Mouse (Mus musculus): ENCODE measurements around the gene Atp1a4. TPM values are rescaled to one million over a fixed set of nuclear protein-coding genes. Genes with fewer than 3 reads are reported as not detected.

Gene Atp1a4
- polyA plus RNA-seq, 1 experiment from 2014 or later, result not detected

DNA sequence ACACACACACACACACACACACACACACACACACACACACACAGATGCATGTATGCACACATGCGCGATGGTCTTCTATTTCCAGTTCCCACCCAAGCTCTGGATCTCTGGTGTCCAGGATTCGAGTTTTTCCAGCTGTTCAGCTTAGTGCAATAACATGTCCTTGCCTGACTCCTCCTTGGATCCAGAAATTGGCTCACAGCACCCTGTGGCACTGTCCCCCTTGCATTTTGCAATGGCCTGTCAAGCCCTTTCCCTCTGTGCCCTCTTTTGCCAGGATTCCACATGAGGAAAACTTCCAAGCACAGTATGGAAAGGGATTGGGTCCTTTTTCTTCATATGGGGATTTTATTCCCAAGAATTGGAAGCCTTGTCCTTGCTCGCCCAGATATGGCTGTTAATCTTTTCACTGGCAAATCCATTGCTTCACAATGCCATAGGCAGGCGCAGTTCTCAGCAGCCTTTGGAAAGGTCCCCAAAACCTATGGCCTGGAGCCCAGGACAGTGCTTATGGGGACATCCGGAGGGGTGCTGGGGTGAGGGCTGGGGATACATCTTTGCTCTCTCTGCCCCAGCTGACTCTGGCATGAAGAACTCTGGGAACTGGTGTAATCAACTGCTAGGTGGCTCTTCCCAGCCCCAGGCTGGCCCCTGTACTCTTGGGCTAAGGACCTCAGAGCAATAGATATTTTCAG, 38.7 kb upstream of the Atp1a4 start:
- Histone ChIP-seq H3K27ac (peak overlapping the region; percentile 72), H3K4me3 (peak overlapping the region; percentile 31; the same call in 1 of the 2 replicates), H3K36me3 (replicated peaks) (no peaks in the 10 kb centered on the region), H3K9me3 (no peaks in the 10 kb centered on the region), H3K27me3 (ENCODE audit: poor library complexity, severe bottlenecking) (peaks cover 59% of the 10 kb centered on the region), H3K4me1 (peaks cover 68% of the 10 kb centered on the region)
- 87% methylated on average over 6 of the region's 6 CpGs for WGBS
- no peak for DNase-seq (ENCODE audit: extremely low spot score, low spot score)

DNA sequence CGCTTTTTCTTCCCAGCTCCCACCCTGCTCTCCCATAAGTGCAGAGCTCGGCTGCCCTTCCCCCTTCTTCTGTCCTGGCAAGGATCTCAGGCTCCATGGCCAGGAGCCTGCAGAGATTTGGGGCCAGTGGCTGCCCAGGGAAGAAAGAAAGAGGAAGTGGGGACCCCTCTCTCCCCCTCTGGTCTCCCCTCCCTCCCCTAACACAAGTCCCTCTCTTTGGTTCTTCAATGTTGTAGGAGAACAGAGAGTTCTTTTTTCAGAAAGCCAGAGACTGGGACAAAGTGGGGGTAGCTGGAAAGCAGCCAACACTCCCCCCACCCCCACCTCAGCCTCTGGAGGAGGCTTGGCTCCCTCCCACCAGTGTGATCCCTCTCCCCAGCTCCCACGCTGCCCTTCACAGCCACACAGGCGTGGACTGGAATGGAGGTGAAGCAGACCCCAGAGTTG, 37.6 kb upstream of the Atp1a4 start:
- Histone ChIP-seq H3K9me3 (no peaks in the 10 kb centered on the region), H3K27ac (peak overlapping the region; percentile 56; the same call in 1 of the 2 replicates), H3K27me3 (ENCODE audit: poor library complexity, severe bottlenecking) (peaks cover 52% of the 10 kb centered on the region), H3K36me3 (replicated peaks) (no peaks in the 10 kb centered on the region), H3K4me1 (peaks cover 56% of the 10 kb centered on the region), H3K4me3 (no peak overlapping the region)
- whole genome bisulfite sequencing, result 60% methylated on average over 4 of the region's 4 CpGs
- DNase-seq (ENCODE audit: extremely low spot score, low spot score), result no peak

DNA sequence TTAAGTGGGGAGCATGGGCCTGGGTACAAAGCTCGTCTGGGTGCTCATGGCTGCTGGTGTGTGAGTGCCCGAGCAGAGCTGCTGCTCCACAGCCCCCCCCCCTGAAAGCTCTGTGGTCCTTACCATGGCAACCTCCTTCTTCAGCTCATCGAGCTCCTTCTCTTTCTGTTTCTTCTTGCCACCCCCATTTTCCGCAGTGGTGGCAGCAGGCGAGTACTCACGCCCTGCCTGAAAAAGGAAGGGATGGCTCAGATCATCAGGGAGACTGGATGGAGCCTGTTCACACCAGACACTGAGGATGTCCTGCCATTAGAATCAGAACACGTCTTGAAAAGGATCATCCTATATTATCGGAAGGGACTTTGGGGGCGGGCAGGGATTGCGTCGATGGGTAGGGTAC, 35.2 kb upstream of the Atp1a4 start:
- Histone ChIP-seq H3K27ac (peak overlapping the region; percentile 4; the same call in 1 of the 2 replicates), H3K36me3 (replicated peaks) (no peaks in the 10 kb centered on the region), H3K4me3 (no peak overlapping the region), H3K4me1 (peaks cover 36% of the 10 kb centered on the region), H3K27me3 (ENCODE audit: poor library complexity, severe bottlenecking) (peaks cover 29% of the 10 kb centered on the region), H3K9me3 (no peaks in the 10 kb centered on the region)
- DNase-seq (ENCODE audit: extremely low spot score, low spot score), result no peak
- 91% methylated on average over 11 of the region's 11 CpGs for WGBS

DNA sequence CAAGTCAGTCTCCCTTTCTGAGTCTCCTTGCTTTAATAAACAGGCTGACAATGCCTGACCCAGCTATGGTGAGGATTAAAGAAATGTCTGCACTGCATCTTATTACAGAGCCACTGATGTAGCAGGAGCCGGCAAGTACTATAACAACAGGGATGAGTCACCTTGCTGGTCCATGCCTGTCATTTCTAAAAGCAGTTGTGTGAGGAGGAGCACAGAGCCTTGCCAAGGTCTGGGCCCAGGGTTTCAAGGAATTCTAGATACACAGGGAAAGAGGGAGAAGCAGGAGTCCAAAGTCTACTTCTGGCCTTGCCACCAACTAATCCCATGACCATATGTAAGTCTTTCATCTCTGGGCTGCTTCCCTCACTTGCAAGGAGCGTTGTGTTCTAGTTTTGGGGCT, 34.7 kb upstream of the Atp1a4 start:
- H3K36me3 ChIP-seq (replicated peaks), result no peaks in the 10 kb centered on the region
- peaks cover 24% of the 10 kb centered on the region for H3K27me3 ChIP-seq (ENCODE audit: poor library complexity, severe bottlenecking)
- H3K4me1 ChIP-seq, result peaks cover 30% of the 10 kb centered on the region
- 93% methylated on average over 2 of the region's 2 CpGs for WGBS
- no peaks in the 10 kb centered on the region for H3K9me3 ChIP-seq
- DNase-seq (ENCODE audit: extremely low spot score, low spot score), result no peak
- no peak overlapping the region for H3K4me3 ChIP-seq
- no peak overlapping the region; the same call in 1 of the 2 replicates for H3K27ac ChIP-seq

DNA sequence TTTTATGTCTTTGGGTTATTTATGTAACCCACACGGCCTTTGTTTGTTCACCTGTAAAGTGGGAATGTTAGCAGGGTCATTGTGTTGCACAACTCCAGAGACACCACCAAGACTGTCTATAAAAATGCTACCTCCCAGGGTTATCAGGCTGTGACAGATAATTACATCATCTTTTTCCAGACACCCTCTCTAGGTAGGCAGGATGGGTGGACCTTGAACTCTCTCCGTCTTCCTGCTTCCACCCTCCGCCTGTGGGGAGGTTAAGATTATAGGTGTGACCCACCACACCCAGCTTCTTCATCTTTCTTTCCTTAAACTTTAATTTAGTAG, 31.4 kb upstream of the Atp1a4 start:
- H3K9me3 ChIP-seq, result no peaks in the 10 kb centered on the region
- H3K27me3 ChIP-seq (ENCODE audit: poor library complexity, severe bottlenecking), result no peaks in the 10 kb centered on the region
- H3K36me3 ChIP-seq (replicated peaks), result no peaks in the 10 kb centered on the region
- DNase-seq (ENCODE audit: extremely low spot score, low spot score), result no peak
- H3K4me1 ChIP-seq, result peaks cover 4% of the 10 kb centered on the region; the same call in 1 of the 2 replicates
- no peak overlapping the region for H3K4me3 ChIP-seq
- 92% methylated on average over 3 of the region's 3 CpGs for WGBS
- H3K27ac ChIP-seq, result no peak overlapping the region

DNA sequence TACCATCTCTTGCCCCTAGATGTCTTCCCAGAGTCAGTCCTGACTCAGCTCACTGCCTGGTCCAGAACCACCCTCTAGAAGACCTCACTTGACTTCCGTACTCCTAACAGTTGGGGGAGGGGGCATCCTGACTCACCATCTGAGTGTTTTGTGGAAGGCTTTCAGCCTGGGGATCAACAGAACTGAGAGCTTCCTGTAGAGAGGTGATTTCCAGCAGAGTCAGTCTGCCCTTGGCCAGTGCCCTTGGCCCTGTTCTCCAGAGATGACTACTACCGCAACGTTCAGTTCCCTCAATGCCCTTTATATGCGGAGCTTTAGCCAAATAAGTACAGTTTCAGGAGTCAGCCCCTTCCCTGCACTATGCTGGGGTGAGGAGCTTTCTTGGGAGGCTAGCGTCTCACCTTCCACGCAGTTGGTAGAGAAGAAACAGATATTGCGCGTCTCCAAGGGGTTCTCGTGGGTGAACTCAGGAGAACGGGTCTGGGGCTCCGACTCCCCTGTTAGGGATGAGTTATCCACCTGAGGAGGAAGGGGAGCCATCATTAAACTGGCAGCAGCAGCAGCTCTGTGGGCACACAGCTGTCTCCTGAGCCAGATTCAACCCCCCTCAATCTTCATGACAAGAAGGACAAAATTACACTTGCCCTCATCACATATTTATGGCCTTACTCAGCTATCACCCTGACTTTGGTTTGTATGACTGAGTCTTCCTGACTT, 30.8 kb upstream of the Atp1a4 start:
- H3K4me1 ChIP-seq, result peaks cover 4% of the 10 kb centered on the region; the same call in 1 of the 2 replicates
- no peaks in the 10 kb centered on the region for H3K27me3 ChIP-seq (ENCODE audit: poor library complexity, severe bottlenecking)
- H3K9me3 ChIP-seq, result no peaks in the 10 kb centered on the region
- no peaks in the 10 kb centered on the region for H3K36me3 ChIP-seq (replicated peaks)
- no peak for DNase-seq (ENCODE audit: extremely low spot score, low spot score)
- H3K4me3 ChIP-seq, result no peak overlapping the region
- H3K27ac ChIP-seq, result no peak overlapping the region
- 91% methylated on average over 11 of the region's 11 CpGs for WGBS

DNA sequence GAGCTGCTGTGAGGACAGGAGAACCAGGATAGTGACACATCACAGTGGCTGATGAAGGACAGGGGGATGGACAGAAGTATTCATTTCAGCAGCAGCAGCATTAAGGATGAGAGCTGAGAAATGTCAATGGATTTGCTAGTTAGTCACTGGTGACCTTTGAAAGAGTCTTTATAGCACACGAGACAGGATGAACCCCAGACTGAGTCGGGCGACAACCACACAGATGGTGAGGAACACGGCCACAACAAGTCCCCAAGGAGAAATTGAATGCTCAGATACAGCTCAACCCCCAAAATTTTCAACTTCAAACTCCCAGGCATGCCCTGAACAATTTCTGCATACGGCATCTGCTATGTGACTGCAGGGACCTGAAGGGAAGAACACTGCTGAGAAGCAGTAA, 28.5 kb upstream of the Atp1a4 start:
- 95% methylated on average over 5 of the region's 5 CpGs for WGBS
- no peaks in the 10 kb centered on the region for H3K27me3 ChIP-seq (ENCODE audit: poor library complexity, severe bottlenecking)

DNA sequence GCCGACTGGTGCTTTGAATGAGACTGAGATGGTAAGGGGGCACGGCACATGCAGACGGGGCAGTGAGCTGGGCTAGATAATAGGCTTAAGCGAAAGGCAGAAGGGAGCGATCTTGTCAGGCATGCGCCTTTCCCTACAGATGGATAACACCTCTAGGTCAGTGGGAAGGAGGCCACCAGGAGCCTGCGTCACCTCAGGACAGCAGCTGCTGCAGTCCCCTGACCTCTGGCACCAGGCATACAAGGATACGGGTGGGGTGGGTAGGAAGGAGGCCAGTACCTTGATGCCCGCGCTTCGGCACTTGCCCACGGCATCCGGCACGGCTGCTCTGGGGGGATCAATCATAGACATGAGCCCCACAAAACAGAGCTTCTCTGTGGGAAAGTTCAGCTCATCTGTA, 26.0 kb upstream of the Atp1a4 start:
- H3K36me3 ChIP-seq (replicated peaks), result no peaks in the 10 kb centered on the region
- peaks cover 11% of the 10 kb centered on the region; the same call in 1 of the 2 replicates for H3K4me1 ChIP-seq
- no peak overlapping the region for H3K27ac ChIP-seq
- no peaks in the 10 kb centered on the region for H3K9me3 ChIP-seq
- no peak for DNase-seq (ENCODE audit: extremely low spot score, low spot score)
- H3K4me3 ChIP-seq, result no peak overlapping the region
- 91% methylated on average over 14 of the region's 14 CpGs for WGBS
- no peaks in the 10 kb centered on the region for H3K27me3 ChIP-seq (ENCODE audit: poor library complexity, severe bottlenecking)

More for the DNA sequence above, 28.5 kb upstream of the Atp1a4 start:
- DNase-seq (ENCODE audit: extremely low spot score, low spot score), result no peak
- no peaks in the 10 kb centered on the region for H3K36me3 ChIP-seq (replicated peaks)
- no peak overlapping the region for H3K27ac ChIP-seq
- H3K9me3 ChIP-seq, result no peaks in the 10 kb centered on the region
- no peak overlapping the region for H3K4me3 ChIP-seq
- peaks cover 4% of the 10 kb centered on the region; the same call in 1 of the 2 replicates for H3K4me1 ChIP-seq

DNA sequence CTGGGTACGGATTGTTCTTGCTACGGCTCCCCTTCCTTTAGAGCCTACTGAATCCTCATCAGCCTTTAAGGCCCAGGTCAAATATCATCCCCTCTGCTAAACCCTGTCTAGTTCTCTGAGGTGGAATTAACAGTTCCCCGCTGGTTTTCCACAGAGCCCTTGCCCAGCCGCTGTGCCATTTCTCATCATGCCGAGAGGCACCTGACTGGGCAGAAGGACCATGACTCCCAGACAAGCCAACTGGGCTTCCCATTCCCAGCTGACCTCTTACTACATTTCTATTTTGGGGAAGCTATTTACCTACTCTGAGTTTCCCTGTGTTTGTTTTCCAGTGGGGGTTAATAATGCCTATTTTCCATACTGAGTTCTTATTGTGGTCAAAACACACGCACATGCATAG, 24.9 kb upstream of the Atp1a4 start:
- no peak for DNase-seq (ENCODE audit: extremely low spot score, low spot score)
- Histone ChIP-seq H3K27ac (no peak overlapping the region), H3K36me3 (replicated peaks) (no peaks in the 10 kb centered on the region), H3K9me3 (no peaks in the 10 kb centered on the region), H3K4me1 (peaks cover 11% of the 10 kb centered on the region; the same call in 1 of the 2 replicates), H3K4me3 (no peak overlapping the region), H3K27me3 (ENCODE audit: poor library complexity, severe bottlenecking) (no peaks in the 10 kb centered on the region)
- WGBS, result 90% methylated on average over 6 of the region's 6 CpGs

DNA sequence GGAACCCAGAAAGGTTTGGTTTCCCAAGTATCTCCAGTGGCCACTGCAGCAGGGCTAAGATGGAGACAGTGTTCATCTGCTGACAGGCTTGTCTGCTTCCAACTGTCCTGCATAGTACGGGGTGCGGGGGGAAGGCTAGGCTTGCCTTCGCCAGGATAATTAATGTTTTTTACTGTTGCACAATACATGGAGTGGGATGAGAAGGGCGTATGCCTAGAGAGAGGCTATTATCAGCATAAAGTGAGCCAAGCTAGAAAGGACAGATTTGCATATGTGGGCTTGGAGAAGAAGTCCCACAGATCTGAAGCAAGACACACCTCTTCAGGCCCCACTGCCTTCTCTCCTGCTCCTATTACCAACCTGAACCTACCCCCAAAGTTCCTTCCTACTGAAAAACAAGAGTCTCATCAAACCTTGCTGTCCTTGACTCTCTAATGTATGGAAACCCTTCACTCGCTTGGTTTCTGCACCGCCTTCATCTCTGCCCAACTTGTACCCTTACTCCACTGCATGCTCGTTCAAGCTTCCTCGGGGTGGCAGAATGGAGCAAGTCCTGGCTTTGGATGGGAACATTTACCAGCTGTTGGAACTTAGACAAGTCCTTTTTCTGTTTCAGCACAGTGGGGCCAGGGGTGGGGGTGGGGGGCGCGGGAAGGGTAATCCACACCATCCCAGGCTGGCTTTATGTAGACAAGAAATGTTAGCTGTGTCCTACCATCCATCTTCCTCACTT, 23.5 kb upstream of the Atp1a4 start:
- Histone ChIP-seq H3K4me3 (no peak overlapping the region), H3K36me3 (replicated peaks) (no peaks in the 10 kb centered on the region), H3K27ac (no peak overlapping the region), H3K27me3 (ENCODE audit: poor library complexity, severe bottlenecking) (no peaks in the 10 kb centered on the region), H3K4me1 (peaks cover 11% of the 10 kb centered on the region; the same call in 1 of the 2 replicates), H3K9me3 (no peaks in the 10 kb centered on the region)
- DNase-seq (ENCODE audit: extremely low spot score, low spot score), result no peak
- 92% methylated on average over 10 of the region's 10 CpGs for WGBS

DNA sequence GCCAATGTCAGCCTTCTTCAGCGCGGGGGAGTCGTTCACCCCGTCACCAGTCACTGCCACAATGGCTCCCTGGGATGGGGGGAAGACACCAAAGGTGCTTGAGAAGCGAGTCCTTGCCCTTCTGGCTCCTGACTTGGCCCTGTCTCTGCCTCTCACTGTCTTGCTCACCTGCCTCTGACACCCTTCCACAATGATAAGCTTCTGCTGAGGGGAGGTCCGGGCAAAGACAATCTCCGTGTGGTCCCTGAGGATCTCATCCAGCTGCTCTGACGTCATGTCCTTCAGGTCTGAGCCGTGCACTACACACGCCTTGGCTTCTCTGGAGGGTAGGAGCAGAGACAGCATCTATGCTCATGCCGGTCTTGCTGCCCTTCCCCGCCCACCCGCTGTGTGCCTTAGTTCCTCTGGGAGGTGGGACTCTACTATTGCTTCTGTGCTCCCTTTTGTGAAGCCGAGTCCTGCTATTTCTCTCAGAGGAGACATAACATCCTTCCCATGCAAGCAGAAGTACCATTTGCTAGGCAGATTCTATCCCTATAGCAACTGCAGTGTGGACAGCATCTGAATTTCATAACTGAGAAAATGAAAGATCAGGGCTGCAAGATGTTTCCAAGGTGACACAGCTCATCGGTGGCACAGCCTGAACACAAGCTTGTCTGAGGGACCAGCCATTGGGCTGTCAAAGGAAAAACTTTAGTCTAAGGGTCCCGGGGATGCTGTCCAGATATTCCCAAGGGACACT, 21.7 kb upstream of the Atp1a4 start:
- no peak for DNase-seq (ENCODE audit: extremely low spot score, low spot score)
- 0 out of 2 replicates have a peak overlapping the region, but pooled peaks have one; percentile 5 for H3K27ac ChIP-seq
- no peaks in the 10 kb centered on the region for H3K27me3 ChIP-seq (ENCODE audit: poor library complexity, severe bottlenecking)
- H3K36me3 ChIP-seq (replicated peaks), result no peaks in the 10 kb centered on the region
- no peaks in the 10 kb centered on the region for H3K9me3 ChIP-seq
- no peak overlapping the region for H3K4me3 ChIP-seq
- 86% methylated on average over 16 of the region's 16 CpGs for WGBS
- peaks cover 7% of the 10 kb centered on the region; the same call in 1 of the 2 replicates for H3K4me1 ChIP-seq

DNA sequence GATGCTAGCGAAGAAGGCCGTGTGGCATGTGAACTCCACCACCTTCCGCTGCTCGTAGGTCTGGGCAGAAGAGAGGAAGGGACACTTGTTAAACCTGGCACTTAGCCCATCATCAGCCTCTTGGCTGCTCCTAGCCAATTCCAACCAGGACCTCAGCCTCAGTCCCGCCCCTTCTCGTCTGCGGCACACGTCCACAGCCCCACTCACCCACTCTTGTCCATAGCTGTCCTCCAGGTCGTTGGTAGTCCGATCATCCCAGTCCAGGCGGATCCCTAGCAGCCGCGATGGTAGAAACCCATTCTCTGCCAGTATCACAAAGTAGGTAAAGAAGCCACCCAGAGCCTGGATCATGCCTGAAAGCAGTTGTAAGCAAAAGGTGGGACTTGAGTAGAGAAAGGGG, 20.1 kb upstream of the Atp1a4 start:
- WGBS, result 98% methylated on average over 13 of the region's 13 CpGs
- no peak for DNase-seq (ENCODE audit: extremely low spot score, low spot score)
- no peak overlapping the region for H3K4me3 ChIP-seq
- no peaks in the 10 kb centered on the region for H3K36me3 ChIP-seq (replicated peaks)
- peaks cover 16% of the 10 kb centered on the region for H3K4me1 ChIP-seq
- H3K9me3 ChIP-seq, result no peaks in the 10 kb centered on the region
- H3K27me3 ChIP-seq (ENCODE audit: poor library complexity, severe bottlenecking), result no peaks in the 10 kb centered on the region
- no peak overlapping the region for H3K27ac ChIP-seq

Measured in forebrain, embryonic 10.5 days (tissue).